Mouse (Mus musculus) liver, postnatal 0 days (tissue): Measurements from ENCODE around the gene Hist2h2be. TPM values are rescaled to one million over a fixed set of nuclear protein-coding genes. Genes with fewer than 3 reads are reported as not detected.
"Not testable (repeated sequence)": the region's sequence is repeated elsewhere in the genome, so short reads cannot be mapped to it uniquely, and the experiment has no call there.

Experiments
- ATAC-seq: fragments of 200-750 bp; cut with Nextera tagmentation; 2 replicates; pipeline ENCODE4 v1.8.0; 2017; ENCODE audit warnings: mild to moderate bottlenecking, moderate library complexity
- DNase-seq: peaks from one replicate; pipeline ENCODE4 v3.0.0-alpha.2; 2016
- H3K27ac ChIP-seq: fragments of 300-500 bp; sonication (generic); 2 replicates; pipeline ENCODE4 v1.5.1; 2014; ENCODE audit warnings: antibody characterized with exemption, moderate library complexity, mild to moderate bottlenecking, low read depth
- H3K27me3 ChIP-seq: fragments of 300-500 bp; sonication (generic); 2 replicates; pipeline ENCODE4 v1.6.1; 2014; ENCODE audit warnings: low read length, control low read depth, mixed read lengths; ENCODE audit not compliant: insufficient read depth
- H3K36me3 ChIP-seq: fragments of 300-500 bp; sonication (generic); replicated peaks from 2 replicates; pipeline ENCODE4 v1.6.1; 2014; ENCODE audit warnings: mild to moderate bottlenecking, control low read depth, low read length, moderate library complexity, mixed read lengths; ENCODE audit not compliant: insufficient read depth
- H3K4me1 ChIP-seq: fragments of 300-500 bp; sonication (generic); 2 replicates; pipeline ENCODE4 v1.6.1; 2014; ENCODE audit warnings: antibody characterized with exemption, mild to moderate bottlenecking, control low read depth; ENCODE audit not compliant: insufficient read depth
- H3K4me2 ChIP-seq: fragments of 300-500 bp; sonication (generic); 2 replicates; pipeline ENCODE4 v1.6.1; 2014; ENCODE audit warnings: low read depth, mild to moderate bottlenecking, low read length, moderate library complexity, mixed read lengths
- H3K4me3 ChIP-seq: fragments of 300-500 bp; sonication (generic); 2 replicates; pipeline ENCODE4 v1.5.1; 2014; ENCODE audit warnings: low read depth, low read length
- H3K9ac ChIP-seq: fragments of 300-500 bp; sonication (generic); replicated peaks from 2 replicates; pipeline ENCODE4 v1.6.1; 2014; ENCODE audit warnings: mild to moderate bottlenecking, moderate library complexity
- H3K9me3 ChIP-seq: fragments of 300-500 bp; sonication (generic); 2 replicates; pipeline ENCODE4 v1.6.1; 2016; ENCODE audit warnings: mild to moderate bottlenecking, control low read depth, low read length, mixed read lengths
- CTCF ChIP-seq: sonication (generic); IDR thresholded peaks from 2 replicates; pipeline ENCODE4 v1.5.1; 2016; ENCODE audit warnings: antibody characterized with exemption, low read depth
- EP300 ChIP-seq: IDR thresholded peaks from 2 replicates; pipeline ENCODE4 v1.6.1; 2016; ENCODE audit warnings: antibody characterized with exemption, low read depth, mild to moderate bottlenecking
- WGBS: fragments of 180-500 bp; shearing (Covaris S2); extraction: QIAGEN DNeasy Blood & Tissue Kit; methylation state at CpG from one replicate; pipeline ENCODE4 v1.1.7; 2014; ENCODE audit not compliant: insufficient replicate concordance; 5-methylcytosine and 5-hydroxymethylcytosine counted together
- polyA plus RNA-seq: library from polyadenylated mRNA; unstranded; fragments of >200 nt; fragmentation: Nextera tagmentation; extraction: Ambion mirVana; gene quantifications from 2 replicates; pipeline ENCODE4 v1.2.1, GENCODE M21; 2015

Hist2h2be gene
- polyA plus RNA-seq, 1 experiment from 2014 or later: 4.9 TPM

GRCm38 (mm10) chr3:96264404-96264949 is 43.6 kb downstream of the Hist2h2be start:
- Histone ChIP-seq H3K9ac (peak overlapping the region; percentile 91), H3K27me3 (no peaks in the 10 kb centered on the region), H3K36me3 (no peaks in the 10 kb centered on the region), H3K27ac (peak overlapping the region; percentile 99), H3K4me2 (peak overlapping the region; percentile 82), H3K4me1 (peaks cover 32% of the 10 kb centered on the region), H3K9me3 (no peaks in the 10 kb centered on the region), H3K4me3 (peak overlapping the region; percentile 70)
- no peak for ATAC-seq
- 64% methylated on average over 7 of the region's 7 CpGs for WGBS
- TF ChIP-seq EP300: no peak
- TF ChIP-seq CTCF: no peak
- DNase-seq: no peak

GRCm38 (mm10) chr3:96266132-96266710 is 45.3 kb downstream of the Hist2h2be start:
- no peak for DNase-seq
- Histone ChIP-seq H3K4me1 (peaks cover 36% of the 10 kb centered on the region), H3K27ac (peak overlapping the region; percentile 62), H3K4me2 (no peak overlapping the region), H3K9ac (no peak overlapping the region), H3K9me3 (no peaks in the 10 kb centered on the region), H3K4me3 (no peak overlapping the region), H3K27me3 (no peaks in the 10 kb centered on the region), H3K36me3 (no peaks in the 10 kb centered on the region)
- 60% methylated on average over 8 of the region's 8 CpGs for WGBS
- TF ChIP-seq CTCF: no peak
- TF ChIP-seq EP300: peak; percentile 69; the same call in 1 of the 2 replicates
- ATAC-seq: no peak

GRCm38 (mm10) chr3:96267541-96267940 is 46.6 kb downstream of the Hist2h2be start:
- Histone ChIP-seq H3K27ac (peak overlapping the region; percentile 98), H3K36me3 (no peaks in the 10 kb centered on the region), H3K4me2 (peak overlapping the region; percentile 60; the same call in 1 of the 2 replicates), H3K9ac (peak overlapping the region; percentile 85), H3K27me3 (no peaks in the 10 kb centered on the region), H3K4me3 (peak overlapping the region; percentile 52), H3K9me3 (no peaks in the 10 kb centered on the region), H3K4me1 (peaks cover 27% of the 10 kb centered on the region)
- 69% methylated on average over 4 of the region's 4 CpGs for WGBS
- ATAC-seq (no peak), DNase-seq (no peak)
- no peak for TF ChIP-seq EP300
- no peak for TF ChIP-seq CTCF

- Histone ChIP-seq H3K4me2 (peak within 1 kb of the TSS; percentile 89), H3K9me3 (no peaks in the 10 kb centered on the region), H3K27ac (peak within 1 kb of the TSS; percentile 99), H3K4me1 (peaks cover 26% of the 10 kb centered on the region), H3K9ac (peak within 1 kb of the TSS; percentile 85), H3K27me3 (no peaks in the 10 kb centered on the region), H3K36me3 (no peaks in the 10 kb centered on the region), H3K4me3 (peak within 1 kb of the TSS; percentile 52)
- WGBS: 22% methylated on average over 28 of the region's 30 CpGs
- DNase-seq: peak; percentile 82
- TF ChIP-seq CTCF: no peak
- TF ChIP-seq EP300: peak; percentile 70
- ATAC-seq: peak; percentile 49
These were observed 47.3 kb downstream of the Hist2h2be start, which contains the start of gene Hist2h3b for GRCm38 (mm10) chr3:96268051-96268775. Gene Hist2h3b, plus strand, starts transcription at chr3:96268654.

GRCm38 (mm10) chr3:96268776-96269378 is 48.0 kb downstream of the Hist2h2be start:
- not testable (repeated sequence) for H3K9me3 ChIP-seq, H3K36me3 ChIP-seq, H3K27me3 ChIP-seq
- WGBS: 0% methylated on average over 9 of the region's 44 CpGs
- peak overlapping the region; percentile 74 for H3K4me2 ChIP-seq
- H3K27ac ChIP-seq: peak overlapping the region; percentile 99
- DNase-seq: peak; percentile 52
- H3K4me3 ChIP-seq: peak overlapping the region; percentile 52
- peak overlapping the region; percentile 85 for H3K9ac ChIP-seq
- ATAC-seq: peak; percentile 49
- H3K4me1 ChIP-seq: peaks cover 26% of the 10 kb centered on the region
